Mouse (Mus musculus): ENCODE data around the gene Ssh2. TPM values are rescaled to one million over a fixed set of nuclear protein-coding genes. Genes with fewer than 3 reads are reported as not detected.
"Not testable (repeated sequence)": the region's sequence is repeated elsewhere in the genome, so short reads cannot be mapped to it uniquely, and the experiment has no call there.

Gene Ssh2
- polyA plus RNA-seq, 1 experiment: 11.7 TPM

- DNase-seq (ENCODE audit: low spot score): no peak
Measured at GRCm38 (mm10) chr11:77230765-77231164, 14.7 kb downstream of the Ssh2 start.

GRCm38 (mm10) chr11:77231514-77231913, 15.4 kb downstream of the Ssh2 start:
- no peak for DNase-seq (ENCODE audit: low spot score)

GRCm38 (mm10) chr11:77235267-77235666, 19.2 kb downstream of the Ssh2 start:
- no peak for DNase-seq (ENCODE audit: low spot score)

- DNase-seq (ENCODE audit: low spot score): no peak
Measured at GRCm38 (mm10) chr11:77239658-77240345, 23.7 kb downstream of the Ssh2 start.

GRCm38 (mm10) chr11:77240466-77241246, 24.6 kb downstream of the Ssh2 start:
- no peak for DNase-seq (ENCODE audit: low spot score)

GRCm38 (mm10) chr11:77242912-77243311, 26.8 kb downstream of the Ssh2 start:
- DNase-seq (ENCODE audit: low spot score): no peak

- DNase-seq (ENCODE audit: low spot score): no peak
Measured at GRCm38 (mm10) chr11:77252826-77253225, 36.7 kb downstream of the Ssh2 start.

- no peak for DNase-seq (ENCODE audit: low spot score)
Measured at GRCm38 (mm10) chr11:77259441-77259840, 43.4 kb downstream of the Ssh2 start.

- no peak for DNase-seq (ENCODE audit: low spot score)
Measured at GRCm38 (mm10) chr11:77267401-77267800, 51.3 kb downstream of the Ssh2 start.

- no peak for DNase-seq (ENCODE audit: low spot score)
Measured at GRCm38 (mm10) chr11:77276000-77276399, 59.9 kb downstream of the Ssh2 start.

- not testable (repeated sequence) for DNase-seq (ENCODE audit: low spot score)
Measured at GRCm38 (mm10) chr11:77278538-77278937, 62.5 kb downstream of the Ssh2 start.

- DNase-seq (ENCODE audit: low spot score): no peak
Measured at GRCm38 (mm10) chr11:77280219-77280618, 64.1 kb downstream of the Ssh2 start.

GRCm38 (mm10) chr11:77291447-77291846, 75.4 kb downstream of the Ssh2 start:
- DNase-seq (ENCODE audit: low spot score): no peak

- not testable (repeated sequence) for DNase-seq (ENCODE audit: low spot score)
Measured at GRCm38 (mm10) chr11:77293673-77294072, 77.6 kb downstream of the Ssh2 start.

- no peak for DNase-seq (ENCODE audit: low spot score)
Measured at GRCm38 (mm10) chr11:77297246-77297645, 81.2 kb downstream of the Ssh2 start.

GRCm38 (mm10) chr11:77307205-77307604, 91.1 kb downstream of the Ssh2 start:
- no peak for DNase-seq (ENCODE audit: low spot score)

- no peak for DNase-seq (ENCODE audit: low spot score)
Measured at GRCm38 (mm10) chr11:77308533-77308932, 92.4 kb downstream of the Ssh2 start.

- no peak for DNase-seq (ENCODE audit: low spot score)
Measured at GRCm38 (mm10) chr11:77317721-77318477, 101.8 kb downstream of the Ssh2 start.

GRCm38 (mm10) chr11:77318478-77319118, 102.5 kb downstream of the Ssh2 start:
- no peak for DNase-seq (ENCODE audit: low spot score)

- no peak for DNase-seq (ENCODE audit: low spot score)
Measured at GRCm38 (mm10) chr11:77321214-77321613, 105.1 kb downstream of the Ssh2 start.

- DNase-seq (ENCODE audit: low spot score): no peak
Measured at GRCm38 (mm10) chr11:77330529-77330928, 114.4 kb downstream of the Ssh2 start.

- DNase-seq (ENCODE audit: low spot score): no peak
Measured at GRCm38 (mm10) chr11:77347273-77347672, 131.2 kb downstream of the Ssh2 start.

Data from urinary bladder, adult 2 months (tissue).